Mouse (Mus musculus): ENCODE measurements at regions not wholly inside any gene's neighbourhood (a gene's known extent, or its start where the extent isn't known, plus 50 kb on each side); places are given as distances from the start of the nearest gene placed in this dataset.
"Not testable (repeated sequence)": the region's sequence is repeated elsewhere in the genome, so short reads cannot be mapped to it uniquely, and the experiment has no call there.

DNA sequence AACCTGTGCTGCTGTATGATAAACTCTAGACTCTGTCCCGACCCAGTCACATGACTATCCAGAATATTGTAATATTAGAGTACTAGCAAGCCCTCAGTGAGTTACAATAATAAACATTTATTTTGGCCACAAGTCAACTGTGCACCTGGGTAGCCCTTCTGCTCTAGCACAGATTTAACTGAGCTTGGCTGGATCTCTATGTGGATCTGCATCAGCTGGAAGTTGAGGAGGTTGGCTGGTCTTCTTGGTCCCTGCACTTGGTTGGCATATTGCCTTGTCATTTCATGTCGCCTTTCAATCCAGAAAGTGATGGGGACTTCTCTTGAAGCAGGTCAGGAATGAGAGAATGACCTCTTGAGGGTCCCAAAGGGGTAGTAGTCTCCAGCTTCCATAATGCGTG lies 191.5 kb downstream of the Kctd12 start:
- no peak for DNase-seq

DNA sequence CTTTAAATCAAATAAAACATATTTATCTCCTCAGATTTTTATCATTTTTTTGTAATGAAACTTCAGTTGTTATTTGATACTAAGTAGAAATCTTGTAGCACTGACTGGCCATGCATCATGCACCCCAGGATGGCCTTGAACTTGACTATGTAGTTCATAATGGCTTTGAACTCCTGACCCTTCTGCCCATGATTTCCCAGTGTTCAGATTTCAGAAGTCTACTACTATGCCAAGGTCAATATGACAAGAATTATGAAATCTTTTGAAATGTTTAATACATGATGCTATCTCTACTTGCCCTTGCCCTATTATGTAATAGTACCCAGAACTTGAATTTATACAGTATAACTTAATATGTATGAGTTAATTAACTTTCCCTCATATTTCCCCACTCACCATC lies 200.2 kb downstream of the Kctd12 start:
- DNase-seq, result no peak

- peak; percentile 60 for DNase-seq
Measured at GRCm38 (mm10) chr14:102769716-102770115, 212.7 kb downstream of the Kctd12 start.

DNA sequence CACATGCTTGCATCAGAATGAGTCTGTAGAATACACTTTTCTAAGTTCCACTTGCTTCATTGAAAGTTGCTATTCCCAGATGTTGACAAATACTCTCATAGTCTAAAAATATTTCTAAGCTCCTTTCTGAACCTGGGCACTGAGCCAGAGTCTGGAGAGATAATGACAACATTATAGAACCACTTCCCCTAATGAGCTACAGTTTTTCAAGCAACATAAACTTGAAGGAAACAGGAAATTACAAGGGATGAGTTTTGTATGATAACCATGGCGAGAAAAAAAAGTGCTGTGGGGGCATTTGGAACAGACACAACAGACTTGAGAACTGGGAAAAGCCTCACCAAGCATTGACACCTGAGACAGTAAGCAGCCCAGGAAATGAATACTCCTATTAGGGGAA lies 233.8 kb downstream of the Kctd12 start:
- peak; percentile 46 for DNase-seq

GRCm38 (mm10) chr14:102742331-102742730 lies 240.1 kb downstream of the Kctd12 start:
- DNase-seq, result no peak

GRCm38 (mm10) chr14:102736656-102737055 lies 245.8 kb downstream of the Kctd12 start:
- no peak for DNase-seq

DNA sequence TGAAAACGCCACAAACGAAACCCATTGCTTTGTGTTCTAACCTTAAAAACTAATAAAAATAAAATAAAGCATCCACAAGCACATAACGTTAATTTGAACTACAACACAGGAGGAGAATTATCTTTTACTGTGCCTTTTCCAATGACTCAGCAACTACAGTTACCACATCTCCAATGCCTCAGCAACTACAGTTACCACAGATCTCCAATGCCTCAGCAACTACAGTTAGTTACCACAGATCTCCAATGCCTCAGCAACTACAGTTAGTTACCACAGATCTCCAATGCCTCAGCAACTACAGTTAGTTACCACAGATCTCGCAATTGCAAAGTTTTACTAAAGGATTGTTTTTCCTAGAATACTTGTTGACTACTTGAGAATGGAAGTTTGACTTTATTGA lies 248.7 kb downstream of the Kctd12 start:
- DNase-seq, result not testable (repeated sequence)

- peak; percentile 29 for DNase-seq
Measured at GRCm38 (mm10) chr14:102731746-102732145, 250.7 kb downstream of the Kctd12 start.

DNA sequence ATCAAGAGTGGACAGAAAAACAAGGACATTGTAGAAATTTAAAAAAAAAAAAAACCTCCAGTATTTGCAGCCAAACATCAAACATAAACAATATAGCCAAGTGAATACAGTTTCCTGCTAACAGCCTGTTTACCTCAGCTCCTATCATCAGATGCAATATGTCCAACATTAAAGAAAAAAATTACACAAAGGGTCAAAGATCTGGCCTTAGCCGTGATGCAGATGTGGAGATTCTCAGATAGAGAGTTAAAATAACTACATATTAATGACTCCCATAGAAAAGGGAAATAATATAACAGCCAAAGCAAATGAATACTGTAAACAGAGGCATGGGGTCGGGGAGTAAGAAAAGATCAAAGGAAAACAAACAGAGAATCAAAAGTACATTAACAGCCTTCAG lies 259.8 kb downstream of the Kctd12 start:
- DNase-seq, result no peak

- no peak for DNase-seq
Measured at GRCm38 (mm10) chr14:102718558-102718957, 263.9 kb downstream of the Kctd12 start.

DNA sequence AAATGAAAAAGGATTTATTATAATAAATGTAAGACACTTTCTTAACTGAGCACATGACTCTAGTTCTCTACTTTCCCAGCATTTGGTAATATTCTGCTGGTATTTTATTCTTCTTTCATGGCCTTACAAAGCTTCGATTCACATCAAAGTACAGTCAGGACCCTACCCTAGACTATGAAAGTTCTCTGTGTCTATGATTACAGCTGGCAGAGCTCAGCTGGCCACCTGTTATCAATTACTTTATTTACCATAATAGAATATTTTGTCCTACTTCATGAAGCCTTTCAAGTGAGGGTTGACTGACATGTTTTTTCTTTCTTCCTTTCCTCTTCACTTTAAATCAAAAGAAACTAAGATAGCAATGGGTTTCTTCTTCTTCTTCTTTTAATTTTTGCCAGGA lies 269.8 kb downstream of the Kctd12 start:
- DNase-seq, result no peak

DNA sequence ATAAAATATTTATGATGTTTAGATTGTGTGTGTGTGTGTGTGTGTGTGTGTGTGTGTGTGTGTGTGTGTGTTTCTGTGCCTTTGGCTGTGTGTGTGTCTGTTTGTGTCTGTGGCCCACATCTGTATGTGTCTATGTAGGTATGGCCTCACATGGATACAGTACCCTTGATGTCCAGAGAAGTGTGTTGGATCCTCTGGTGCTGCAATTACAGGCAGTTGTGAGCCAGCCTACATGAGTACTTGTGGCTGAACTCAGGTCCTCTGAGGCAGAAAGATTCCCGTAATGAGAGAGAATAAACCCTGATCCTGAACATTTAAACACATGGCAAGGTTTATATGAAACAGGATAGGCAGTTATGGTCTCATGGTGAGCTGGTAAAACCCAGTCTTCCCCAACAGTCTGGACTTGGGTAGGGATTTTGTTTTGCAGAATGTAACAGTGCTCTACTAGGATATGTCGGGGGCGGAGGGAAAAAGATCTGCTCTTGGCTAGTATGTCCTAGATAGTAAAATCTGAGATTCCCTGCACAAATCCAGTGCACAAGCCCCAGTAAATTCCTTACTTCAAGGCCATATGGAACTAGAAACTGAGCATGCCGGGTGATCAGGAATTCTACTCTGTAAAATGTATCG lies 275.6 kb downstream of the Kctd12 start:
- no peak for DNase-seq

GRCm38 (mm10) chr14:102701108-102701507 lies 281.3 kb downstream of the Kctd12 start:
- DNase-seq, result no peak

DNA sequence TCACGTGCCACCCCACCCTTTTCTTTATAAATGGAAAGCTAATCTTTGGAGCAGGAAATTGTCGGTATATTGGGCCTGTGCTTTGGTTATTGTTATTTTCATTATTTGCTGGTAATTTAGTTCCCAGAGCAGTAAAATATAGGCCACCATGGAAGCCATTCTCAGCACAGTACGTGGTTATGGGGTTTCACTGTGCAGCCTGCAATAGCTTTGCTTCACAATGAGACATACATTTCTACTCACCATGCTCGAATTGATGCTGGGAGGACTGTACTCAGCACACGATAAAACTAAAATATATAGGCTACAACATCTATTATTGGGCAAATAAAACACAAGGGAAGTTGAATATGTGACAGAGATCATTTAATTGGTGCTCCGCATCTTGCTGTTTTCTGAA lies 282.0 kb downstream of the Kctd12 start:
- no peak for DNase-seq

GRCm38 (mm10) chr14:102699015-102699414 lies 283.4 kb downstream of the Kctd12 start:
- DNase-seq, result no peak

DNA sequence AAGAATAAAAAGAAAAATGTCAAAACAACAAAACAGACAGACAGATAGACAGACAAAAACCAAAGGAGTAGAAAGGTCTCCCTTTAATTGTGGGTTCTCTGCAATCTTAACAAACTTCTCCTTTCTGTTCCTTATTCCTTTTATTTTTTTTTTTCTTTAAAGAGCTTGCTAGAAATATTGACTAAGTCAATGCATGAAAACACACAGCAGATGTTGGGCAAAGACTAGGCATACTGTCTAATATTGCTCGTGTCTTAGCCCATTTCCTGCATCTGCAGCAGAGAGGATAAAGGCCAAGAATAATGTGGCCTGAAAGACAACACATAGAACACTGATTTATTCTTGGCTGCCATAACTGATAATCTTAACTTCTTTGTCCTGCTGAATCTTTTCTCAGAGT lies 295.6 kb downstream of the Kctd12 start:
- DNase-seq, result no peak

GRCm38 (mm10) chr14:102676582-102676981 lies 305.9 kb downstream of the Kctd12 start:
- DNase-seq, result no peak

DNA sequence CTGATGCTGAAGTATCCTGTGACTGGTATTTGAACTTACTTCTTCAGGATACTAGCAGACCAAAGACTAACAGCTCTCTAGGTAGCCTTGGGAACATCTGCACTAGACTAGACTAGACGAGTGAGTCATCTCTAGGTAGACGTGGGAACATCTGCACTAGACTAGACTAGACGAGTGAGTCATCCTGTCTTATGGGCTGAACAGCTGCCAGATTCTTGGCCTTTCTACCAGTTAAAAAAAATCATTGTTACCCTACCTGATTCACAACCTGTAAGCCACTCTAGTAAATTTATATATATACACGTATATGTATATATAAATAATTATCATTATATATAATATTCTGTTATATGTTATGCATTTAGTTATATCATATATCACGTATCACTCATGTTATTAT lies 307.8 kb downstream of the Kctd12 start:
- no peak for DNase-seq

- DNase-seq, result no peak
Measured at GRCm38 (mm10) chr14:102673724-102674123, 308.7 kb downstream of the Kctd12 start.

DNA sequence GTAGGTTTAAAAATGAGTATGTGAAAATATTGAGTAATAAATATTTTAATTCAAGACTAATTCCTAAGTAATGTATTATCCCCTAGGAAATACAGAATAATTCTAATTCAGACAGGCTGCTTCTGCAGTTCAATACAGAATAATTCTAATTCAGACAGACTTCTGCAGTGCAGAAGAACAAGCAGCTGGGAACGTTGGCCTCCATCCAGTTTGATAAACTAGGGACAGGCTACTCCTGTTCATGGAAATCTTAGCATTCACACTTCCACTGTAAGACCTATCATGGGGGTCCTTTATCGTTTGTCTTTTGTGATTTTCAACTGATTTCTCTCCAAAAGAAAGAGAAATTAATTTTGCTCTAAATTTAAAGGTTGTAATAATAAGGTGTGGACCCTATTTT lies 319.2 kb downstream of the Kctd12 start:
- DNase-seq, result peak; percentile 19

- no peak for DNase-seq
Measured at GRCm38 (mm10) chr14:102660351-102660750, 322.1 kb downstream of the Kctd12 start.

GRCm38 (mm10) chr14:102656235-102656634 lies 326.2 kb downstream of the Kctd12 start:
- no peak for DNase-seq

DNA sequence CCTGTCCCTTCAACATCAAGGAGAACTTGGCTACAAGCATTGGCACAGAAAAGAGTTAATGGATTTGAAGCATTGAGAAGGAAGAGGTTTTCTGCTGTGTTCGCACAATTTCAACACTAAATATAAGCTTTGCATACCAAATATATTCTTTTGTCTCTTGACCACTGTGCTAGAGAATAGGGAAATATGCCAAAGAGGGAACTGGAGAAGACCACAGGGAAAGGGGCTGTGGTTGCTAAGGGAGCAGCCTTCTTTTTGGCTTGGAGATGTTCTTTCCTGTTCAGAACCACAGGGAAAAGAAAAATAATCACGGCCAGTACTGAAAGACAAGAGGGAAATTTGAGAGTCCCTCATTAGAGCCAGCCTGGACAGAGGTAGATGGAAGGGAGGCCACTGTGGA lies 352.8 kb downstream of the Kctd12 start:
- no peak for DNase-seq

DNA sequence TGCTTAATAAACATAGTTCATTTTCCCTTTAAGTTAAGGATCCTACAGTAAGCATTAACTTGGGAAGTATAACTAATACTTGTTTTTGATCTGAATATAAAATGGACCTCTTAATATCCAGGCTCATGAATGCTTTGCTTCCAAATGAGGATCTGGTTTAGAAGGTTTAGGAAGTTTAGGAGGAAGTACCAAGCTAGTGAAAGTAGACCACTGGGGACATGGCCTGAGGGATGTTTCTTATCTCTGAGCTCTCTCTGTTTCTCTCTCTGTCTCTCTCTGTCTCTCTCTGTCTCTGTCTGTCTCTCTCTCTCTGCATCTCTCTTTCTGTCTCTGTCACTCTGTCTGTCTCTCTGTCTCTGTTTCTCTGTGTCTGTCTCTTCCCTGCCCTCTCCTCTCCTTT lies 360.9 kb downstream of the Kctd12 start:
- no peak for DNase-seq

DNA sequence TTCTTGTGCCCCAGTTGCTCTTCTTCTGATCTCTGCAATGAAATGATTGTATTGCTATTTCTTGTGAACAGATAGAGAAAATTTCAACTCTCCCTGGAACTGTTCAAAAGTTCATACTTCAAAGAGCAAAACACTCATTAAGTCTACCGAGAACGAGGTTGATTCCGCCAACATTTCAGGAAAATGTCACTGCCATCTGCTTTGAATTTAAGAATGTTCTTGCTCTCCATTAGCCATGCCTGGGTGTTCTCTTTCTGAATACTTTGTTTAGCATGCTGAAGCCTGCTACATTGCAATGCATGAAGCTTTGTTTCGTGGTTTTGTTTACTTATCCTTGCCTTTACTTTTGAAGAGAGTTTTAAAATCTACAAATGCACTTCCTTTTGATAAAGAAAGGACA lies 363.4 kb downstream of the Kctd12 start:
- no peak for DNase-seq

Measured in kidney, postnatal 14 days (tissue).